Mouse (Mus musculus) stomach, embryonic 15.5 days (tissue): ENCODE measurements around the gene Rrh. TPM values are rescaled to one million over a fixed set of nuclear protein-coding genes. Genes with fewer than 3 reads are reported as not detected.
"Not testable (repeated sequence)": the region's sequence is repeated elsewhere in the genome, so short reads cannot be mapped to it uniquely, and the experiment has no call there.

Experiments used
- ATAC-seq: fragments of 200-750 bp; cut with Nextera tagmentation; 2 replicates; pipeline ENCODE4 v1.8.0; 2017; ENCODE audit warnings: low read depth, moderate number of reproducible peaks, moderate TSS enrichment; ENCODE audit not compliant: insufficient read depth, low FRiP score
- H3K27ac ChIP-seq: fragments of 300-500 bp; sonication (generic); 2 replicates; pipeline ENCODE4 v1.5.1; 2015; ENCODE audit warnings: mild to moderate bottlenecking, inconsistent platforms
- H3K27me3 ChIP-seq: fragments of 300-500 bp; sonication (generic); replicated peaks from 2 replicates; pipeline ENCODE4 v1.6.1; 2015; ENCODE audit warnings: inconsistent platforms
- H3K36me3 ChIP-seq: fragments of 300-500 bp; sonication (generic); 2 replicates; pipeline ENCODE4 v1.6.1; 2015; ENCODE audit warnings: inconsistent platforms
- H3K4me1 ChIP-seq: fragments of 300-500 bp; sonication (generic); 2 replicates; pipeline ENCODE4 v1.6.1; 2015; ENCODE audit warnings: inconsistent platforms
- H3K4me2 ChIP-seq: fragments of 300-500 bp; sonication (generic); 2 replicates; pipeline ENCODE4 v1.6.1; 2015; ENCODE audit warnings: mild to moderate bottlenecking, inconsistent platforms
- H3K4me3 ChIP-seq: fragments of 300-500 bp; sonication (generic); replicated peaks from 2 replicates; pipeline ENCODE4 v1.5.1; 2015; ENCODE audit warnings: inconsistent platforms
- H3K9ac ChIP-seq: fragments of 300-500 bp; sonication (generic); 2 replicates; pipeline ENCODE4 v1.6.1; 2015; ENCODE audit warnings: inconsistent platforms
- H3K9me3 ChIP-seq: fragments of 300-500 bp; sonication (generic); 2 replicates; pipeline ENCODE4 v1.6.1; 2016; ENCODE audit warnings: inconsistent platforms
- WGBS: fragments of 180-500 bp; shearing (Covaris S2); methylation state at CpG from one replicate; pipeline ENCODE4 v1.1.7; 2015; 5-methylcytosine and 5-hydroxymethylcytosine counted together
- polyA plus RNA-seq: library from polyadenylated mRNA; unstranded; fragments of >200 nt; fragmentation: Nextera tagmentation; extraction: Ambion mirVana; gene quantifications from 2 replicates; pipeline ENCODE4 v1.2.1, GENCODE M21; 2015

Gene Rrh
- polyA plus RNA-seq, 1 experiment from 2014 or later: 0.15 TPM

DNA sequence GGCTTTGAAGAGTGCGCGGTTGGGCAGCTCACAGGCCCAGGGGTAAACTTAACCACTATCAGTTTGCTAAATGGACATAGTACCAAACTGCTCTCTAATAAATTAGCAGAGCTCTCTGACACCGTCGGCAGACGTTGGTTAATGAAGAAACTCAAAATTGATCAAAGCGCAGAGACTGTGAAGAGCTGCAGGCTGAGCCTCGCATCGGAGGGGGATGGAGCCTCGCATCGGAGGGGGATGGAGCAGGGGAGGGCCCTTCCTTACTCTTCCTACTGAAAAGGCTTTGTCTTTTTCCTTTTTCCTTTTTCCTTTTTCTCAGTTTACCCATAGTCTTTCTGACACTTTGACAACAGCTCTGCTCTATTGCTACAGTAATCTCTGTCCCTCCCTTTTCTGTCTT is 41.0 kb downstream of the Rrh start:
- Histone ChIP-seq H3K9ac (no peak overlapping the region), H3K4me3 (no peak overlapping the region), H3K27me3 (no peaks in the 10 kb centered on the region), H3K27ac (no peak overlapping the region), H3K4me2 (no peak overlapping the region), H3K4me1 (no peaks in the 10 kb centered on the region), H3K36me3 (no peaks in the 10 kb centered on the region), H3K9me3 (no peaks in the 10 kb centered on the region)
- 45% methylated on average over 10 of the region's 10 CpGs for WGBS
- ATAC-seq: no peak

DNA sequence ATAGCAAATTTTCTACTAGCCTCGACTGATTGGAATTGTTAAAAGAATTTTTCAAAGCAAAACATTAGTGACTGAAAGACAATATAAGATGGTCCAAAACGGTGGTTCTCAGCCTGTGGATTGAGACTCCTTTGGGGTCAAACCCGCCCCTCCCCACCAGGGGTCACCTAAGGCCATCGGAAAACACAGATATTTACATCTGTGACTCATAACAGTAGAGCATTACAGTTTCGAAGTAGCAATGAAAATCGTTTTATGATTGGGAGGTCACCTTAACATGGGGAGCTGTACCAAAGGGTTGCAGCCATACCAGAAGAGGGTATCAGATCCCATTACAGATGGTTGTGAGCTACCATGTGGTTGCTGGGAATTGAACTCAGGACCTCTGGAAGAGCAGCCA is 51.2 kb downstream of the Rrh start:
- Histone ChIP-seq H3K4me2 (no peak overlapping the region), H3K36me3 (no peaks in the 10 kb centered on the region), H3K4me1 (no peaks in the 10 kb centered on the region), H3K27me3 (no peaks in the 10 kb centered on the region), H3K4me3 (no peak overlapping the region), H3K9ac (no peak overlapping the region), H3K27ac (no peak overlapping the region), H3K9me3 (no peaks in the 10 kb centered on the region)
- 80% methylated on average over 6 of the region's 6 CpGs for WGBS
- ATAC-seq: no peak

DNA sequence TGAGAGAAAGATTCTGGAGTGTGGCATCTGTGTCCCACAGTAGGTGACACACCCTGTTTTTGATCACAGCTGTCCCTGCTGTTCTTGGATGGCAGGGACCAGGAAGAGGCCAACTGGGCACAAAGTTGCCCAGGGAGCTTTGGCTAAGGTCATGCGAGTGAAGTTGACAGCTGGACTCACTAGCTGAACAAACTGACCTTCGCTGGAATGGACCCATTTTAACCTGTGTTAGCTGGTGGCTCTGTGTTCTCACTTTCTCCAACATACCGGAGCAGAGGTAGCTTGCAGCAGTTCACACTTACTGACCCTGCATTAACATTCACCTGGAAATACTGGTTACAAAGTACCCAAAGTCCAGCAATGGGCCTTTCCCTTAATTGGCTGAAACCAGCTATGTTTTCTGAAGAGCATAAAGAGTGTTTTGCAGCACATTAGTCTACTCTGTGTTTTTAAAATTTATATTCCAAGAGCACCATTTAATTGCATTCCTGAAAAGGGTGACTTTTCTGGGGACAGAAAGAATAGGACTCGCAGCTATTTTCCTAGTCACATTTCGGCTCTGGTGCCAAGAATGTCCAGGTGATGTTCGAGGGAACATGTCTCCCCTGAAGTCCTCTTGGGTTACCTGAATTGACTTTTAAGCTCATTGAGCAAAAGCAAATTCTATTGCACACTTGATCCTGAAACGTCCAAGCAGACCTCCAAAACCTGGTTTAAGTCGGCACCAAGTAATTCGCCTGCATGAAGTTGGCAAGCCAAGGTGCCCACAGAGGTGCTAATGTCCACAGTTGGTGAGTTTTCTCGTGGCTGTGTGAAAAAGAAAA is 55.2 kb downstream of the Rrh start:
- H3K4me3 ChIP-seq: no peak overlapping the region
- no peak for ATAC-seq
- H3K27me3 ChIP-seq: no peaks in the 10 kb centered on the region
- H3K9me3 ChIP-seq: no peaks in the 10 kb centered on the region
- no peak overlapping the region for H3K27ac ChIP-seq
- no peak overlapping the region for H3K4me2 ChIP-seq
- 81% methylated on average over 10 of the region's 10 CpGs for WGBS
- H3K36me3 ChIP-seq: no peaks in the 10 kb centered on the region
- H3K4me1 ChIP-seq: no peaks in the 10 kb centered on the region
- H3K9ac ChIP-seq: no peak overlapping the region

- no peak overlapping the region for H3K27ac ChIP-seq
- WGBS: 85% methylated on average over 4 of the region's 4 CpGs
- no peak for ATAC-seq
- H3K9me3 ChIP-seq: no peaks in the 10 kb centered on the region
- H3K36me3 ChIP-seq: no peaks in the 10 kb centered on the region
- H3K9ac ChIP-seq: no peak overlapping the region
- H3K4me1 ChIP-seq: no peaks in the 10 kb centered on the region
- no peak overlapping the region for H3K4me3 ChIP-seq
- H3K27me3 ChIP-seq: no peaks in the 10 kb centered on the region
- no peak overlapping the region for H3K4me2 ChIP-seq
Observed at GRCm38 (mm10) chr3:129766106-129766505, 56.3 kb downstream of the Rrh start.

- H3K27ac ChIP-seq, H3K9me3 ChIP-seq, H3K4me2 ChIP-seq, H3K4me3 ChIP-seq, ATAC-seq, H3K4me1 ChIP-seq, H3K36me3 ChIP-seq, H3K9ac ChIP-seq, H3K27me3 ChIP-seq: not testable (repeated sequence)
- WGBS: 100% methylated on average over 1 of the region's 1 CpGs
Observed at GRCm38 (mm10) chr3:129757599-129757998, 64.8 kb downstream of the Rrh start.

- no peak within 1 kb of the TSS for H3K9ac ChIP-seq
- no peak within 1 kb of the TSS for H3K27ac ChIP-seq
- H3K36me3 ChIP-seq: no peaks in the 10 kb centered on the region
- H3K27me3 ChIP-seq: no peaks in the 10 kb centered on the region
- H3K4me2 ChIP-seq: peak within 1 kb of the TSS; percentile 49
- no peak for ATAC-seq
- H3K4me1 ChIP-seq: peaks cover 7% of the 10 kb centered on the region; the same call in 1 of the 2 replicates
- no peaks in the 10 kb centered on the region for H3K9me3 ChIP-seq
- WGBS: 4% methylated on average over 20 of the region's 20 CpGs
- peak within 1 kb of the TSS; percentile 20 for H3K4me3 ChIP-seq
Observed at GRCm38 (mm10) chr3:129754650-129755604, 67.5 kb downstream of the Rrh start, which contains the start of gene Egf. TSS of gene Egf (minus strand) at chr3:129755316.

Other genes with a start within 250 kb of the Rrh start
- 1.8 and 2.4 TPM in 2 replicates for gene Egf, start 67.3 kb downstream of the Rrh start, polyA plus RNA-seq
- not detected in 2 replicates for gene Lrit3, start 18.6 kb downstream of the Rrh start, polyA plus RNA-seq
- 84.8 and 91.7 TPM in 2 replicates for gene Gar1, start 8.8 kb upstream of the Rrh start, polyA plus RNA-seq
- 72.4 and 76.5 TPM in 2 replicates for gene Cfi, start 13.3 kb upstream of the Rrh start, polyA plus RNA-seq
- 72.0 and 74.6 TPM in 2 replicates for gene Pla2g12a, start 56.0 kb upstream of the Rrh start, polyA plus RNA-seq
- gene Casp6, start 78.8 kb upstream of the Rrh start, polyA plus RNA-seq: 105 and 115 TPM in 2 replicates
- 4.4 and 5.1 TPM in 2 replicates for gene Mcub, start 147.6 kb upstream of the Rrh start, polyA plus RNA-seq
- gene Sec24b, start 239.0 kb upstream of the Rrh start, polyA plus RNA-seq: 24.9 and 27.9 TPM in 2 replicates